Mouse (Mus musculus) erythroblast, embryonic 14.5 days (primary cell): ENCODE results near the gene Polr2m.

Source experiments
- GATA1 ChIP-seq: IDR thresholded peaks from 2 replicates; pipeline ENCODE4 v1.6.1; 2012; ENCODE audit warnings: low read length, inconsistent platforms, mixed read lengths
- TAL1 ChIP-seq: IDR thresholded peaks from 3 replicates; pipeline ENCODE4 v1.6.1; 2012; ENCODE audit warnings: low read length, inconsistent platforms, mixed read lengths

DNA sequence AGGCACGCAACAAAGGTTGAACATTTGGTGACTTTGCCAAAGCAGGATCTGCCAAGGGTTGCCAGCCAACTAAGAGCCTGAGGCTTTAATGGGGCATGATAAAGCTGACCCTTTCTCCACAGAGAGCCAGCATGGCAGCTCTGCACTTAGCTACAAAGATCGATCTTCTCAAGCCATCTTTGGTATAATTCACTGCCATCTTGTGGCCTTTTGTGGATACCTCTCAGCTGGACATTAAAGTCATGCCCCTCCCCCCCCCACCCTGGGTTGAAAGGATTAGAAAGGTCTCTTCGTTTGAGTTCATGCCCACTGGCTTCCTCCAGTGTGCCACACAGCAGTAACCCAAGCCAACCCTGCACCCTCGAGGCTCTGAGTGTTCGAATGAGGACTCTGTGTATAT is 31.8 kb downstream of the Polr2m start:
- TF ChIP-seq GATA1 (no peak), TAL1 (no peak)
